Mouse (Mus musculus) MEL (cell line): Measurements from ENCODE around the gene Ints7. TPM values are rescaled to one million over a fixed set of nuclear protein-coding genes. Genes with fewer than 3 reads are reported as not detected.

ENCODE experiments used
- DNase-seq: peaks from one replicate; pipeline ENCODE4 v3.0.0; 2011; ENCODE audit warnings: low read depth, low spot score
- H3K27ac ChIP-seq: 2 replicates; pipeline ENCODE4 v1.5.1; 2012; ENCODE audit warnings: low read depth, mild to moderate bottlenecking, control low read depth, low read length, moderate library complexity; ENCODE audit not compliant: control insufficient read depth
- H3K27me3 ChIP-seq, 2 experiments: fragments of 150-350 bp in 1 of 2; sonication (generic) in 1 of 2; 2 replicates each; pipeline ENCODE4 v1.6.1; 2012; ENCODE audit warnings: low read length in 2 of 2, mild to moderate bottlenecking in 2 of 2, improper control_type of control experiment in 1 of 2, moderate library complexity in 1 of 2; ENCODE audit not compliant: insufficient read depth in 2 of 2, control insufficient read depth in 1 of 2
- H3K36me3 ChIP-seq, 2 experiments: 2 replicates each; pipeline ENCODE4 v1.6.1; 2012 to 2014; ENCODE audit warnings: low read length in 2 of 2, improper control_type of control experiment in 1 of 2, inconsistent platforms in 1 of 2, mild to moderate bottlenecking in 1 of 2; ENCODE audit not compliant: insufficient read depth in 2 of 2, control insufficient read depth in 1 of 2
- H3K4me1 ChIP-seq, 2 experiments: fragments of 150-350 bp in 1 of 2; sonication (generic) in 1 of 2; 2 replicates each; pipeline ENCODE4 v1.6.1; 2012; ENCODE audit warnings: low read length in 2 of 2, improper control_type of control experiment in 1 of 2, mild to moderate bottlenecking in 1 of 2; ENCODE audit not compliant: insufficient read depth in 2 of 2, control insufficient read depth in 1 of 2
- H3K4me3 ChIP-seq, 2 experiments: fragments of 150-350 bp in 1 of 2; sonication (generic) in 1 of 2; 2 replicates each; pipeline ENCODE4 v1.5.1; 2012; ENCODE audit warnings: low read depth in 2 of 2, low read length in 2 of 2, mild to moderate bottlenecking in 2 of 2, moderate library complexity in 2 of 2, control low read depth in 1 of 2, improper control_type of control experiment in 1 of 2; ENCODE audit not compliant: control insufficient read depth in 1 of 2, insufficient read depth in 1 of 2
- H3K79me2 ChIP-seq: 2 replicates; pipeline ENCODE4 v1.6.1; 2012; ENCODE audit warnings: mild to moderate bottlenecking, low read length, moderate library complexity; ENCODE audit not compliant: control insufficient read depth, poor library complexity, insufficient read depth
- H3K9ac ChIP-seq: 2 replicates; pipeline ENCODE4 v1.6.1; 2012; ENCODE audit warnings: low read depth, mild to moderate bottlenecking, control low read depth, low read length, moderate library complexity; ENCODE audit not compliant: control insufficient read depth, poor library complexity, severe bottlenecking
- H3K9me3 ChIP-seq: fragments of 150-350 bp; sonication (generic); replicated peaks from 2 replicates; pipeline ENCODE4 v1.6.1; 2012; ENCODE audit warnings: mild to moderate bottlenecking, low read length, improper control_type of control experiment, moderate library complexity; ENCODE audit not compliant: insufficient read depth
- BHLHE40 ChIP-seq: IDR thresholded peaks from 2 replicates; pipeline ENCODE4 v1.6.1; 2012; ENCODE audit warnings: low read depth, mild to moderate bottlenecking, inconsistent platforms, low read length, improper control_type of control experiment, borderline replicate concordance
- CHD1 ChIP-seq: IDR thresholded peaks from 2 replicates; pipeline ENCODE4 v1.6.1; 2012; ENCODE audit warnings: low read depth, mild to moderate bottlenecking, inconsistent platforms, low read length, improper control_type of control experiment
- CHD2 ChIP-seq: IDR thresholded peaks from 2 replicates; pipeline ENCODE4 v1.6.1; 2011; ENCODE audit warnings: low read length, improper control_type of control experiment
- EP300 ChIP-seq, 2 experiments: IDR thresholded peaks; 2 replicates each; pipeline ENCODE4 v1.6.1; 2011; ENCODE audit warnings: improper control_type of control experiment in 2 of 2, low read length in 2 of 2, low read depth in 1 of 2, mild to moderate bottlenecking in 1 of 2
- ETS1 ChIP-seq: IDR thresholded peaks from 2 replicates; pipeline ENCODE4 v1.6.1; 2012; ENCODE audit warnings: low read depth, mild to moderate bottlenecking, inconsistent platforms, low read length, improper control_type of control experiment, moderate library complexity
- GATA1 ChIP-seq: IDR thresholded peaks from 2 replicates; pipeline ENCODE4 v1.6.1; 2011; ENCODE audit warnings: low read depth, low read length, improper control_type of control experiment
- JUND ChIP-seq: IDR thresholded peaks from 2 replicates; pipeline ENCODE4 v1.6.1; 2011; ENCODE audit warnings: low read depth, mild to moderate bottlenecking, improper control_type of control experiment, low read length
- MAZ ChIP-seq: IDR thresholded peaks from 2 replicates; pipeline ENCODE4 v1.6.1; 2012; ENCODE audit warnings: low read depth, mild to moderate bottlenecking, inconsistent platforms, low read length, improper control_type of control experiment
- NRF1 ChIP-seq: IDR thresholded peaks from 2 replicates; pipeline ENCODE4 v1.6.1; 2014; ENCODE audit warnings: low read depth, mild to moderate bottlenecking, inconsistent platforms, low read length, improper control_type of control experiment, moderate library complexity; ENCODE audit not compliant: poor library complexity, insufficient read depth, severe bottlenecking
- POLR2AphosphoS2 ChIP-seq: IDR thresholded peaks from 2 replicates; pipeline ENCODE4 v1.6.1; 2011; ENCODE audit warnings: low read length, improper control_type of control experiment
- RCOR1 ChIP-seq: IDR thresholded peaks from 2 replicates; pipeline ENCODE4 v1.6.1; 2012; ENCODE audit warnings: low read depth, mild to moderate bottlenecking, inconsistent platforms, low read length, improper control_type of control experiment
- SIN3A ChIP-seq: IDR thresholded peaks from 2 replicates; pipeline ENCODE4 v1.6.1; 2012; ENCODE audit warnings: low read length, improper control_type of control experiment, inconsistent platforms
- TCF12 ChIP-seq: IDR thresholded peaks from 2 replicates; pipeline ENCODE4 v1.6.1; 2014; ENCODE audit warnings: low read depth, mild to moderate bottlenecking, inconsistent platforms, low read length, improper control_type of control experiment, moderate library complexity
- ZKSCAN1 ChIP-seq: IDR thresholded peaks from 2 replicates; pipeline ENCODE4 v1.6.1; 2012; ENCODE audit warnings: low read depth, mild to moderate bottlenecking, inconsistent platforms, low read length, improper control_type of control experiment, moderate library complexity
- polyA plus RNA-seq, 2 experiments: library from polyadenylated mRNA; stranded (reverse) in 1 of 2; unstranded in 1 of 2; fragments of >175 nt in 1 of 2; fragments of >200 nt in 1 of 2; gene quantifications; 2 replicates each; pipeline versions ENCODE4 v1.2.1 to v1.2.4; 2012; ENCODE audit warnings: low replicate concordance in 2 of 2, low read depth in 1 of 2; ENCODE audit not compliant: insufficient read length in 2 of 2, insufficient read depth in 1 of 2, missing spikeins in 1 of 2
- total RNA-seq: library from RNA; depleted of rRNA; stranded (reverse); fragments of 300-350 nt; gene quantifications from 2 replicates; pipeline ENCODE4 v1.2.3, GENCODE M21; 2012

The Ints7 gene
- total and polyA plus RNA-seq, 3 experiments = 44.2 to 84.5 (median 83.5) TPM

DNA sequence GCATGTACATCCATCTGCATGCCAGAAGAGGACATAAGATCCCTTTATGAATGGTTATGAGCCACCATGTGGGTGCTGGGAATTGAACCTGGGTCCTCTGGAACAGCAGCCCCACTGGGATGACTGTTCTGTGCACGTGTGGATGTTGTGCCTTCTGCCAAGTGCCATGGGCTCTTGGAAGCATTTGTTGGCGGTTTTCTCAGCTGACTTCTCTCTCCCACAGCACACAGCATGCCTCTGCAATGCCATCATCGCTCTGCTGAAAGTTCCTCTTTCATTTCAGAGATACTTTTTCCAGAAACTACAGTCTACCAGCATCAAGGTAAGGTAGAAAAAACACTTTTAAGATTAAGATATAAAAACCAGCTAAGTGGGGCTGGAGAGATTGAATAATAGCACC, 42.2 kb downstream of the Ints7 start:
- Histone ChIP-seq H3K27ac (peak overlapping the region; percentile 0; the same call in 1 of the 2 replicates), H3K27me3 (no peaks in the 10 kb centered on the region), H3K36me3 (peaks cover 18 to 37% of the 10 kb centered on the region in 2 experiments), H3K4me3 (no peak overlapping the region), H3K79me2 (no peaks in the 10 kb centered on the region), H3K9me3 (no peaks in the 10 kb centered on the region), H3K4me1 (peaks cover 3 to 11% of the 10 kb centered on the region in 2 experiments; a peak in 3 of 4 replicates), H3K9ac (no peak overlapping the region)
- DNase-seq = peak; percentile 57
- TF ChIP-seq BHLHE40 (peak; percentile 50; the same call in 1 of the 2 replicates), ETS1 (peak; percentile 90), SIN3A (0 out of 2 replicates have a peak, but pooled peaks have one; percentile 36), ZKSCAN1 (no peak)

DNA sequence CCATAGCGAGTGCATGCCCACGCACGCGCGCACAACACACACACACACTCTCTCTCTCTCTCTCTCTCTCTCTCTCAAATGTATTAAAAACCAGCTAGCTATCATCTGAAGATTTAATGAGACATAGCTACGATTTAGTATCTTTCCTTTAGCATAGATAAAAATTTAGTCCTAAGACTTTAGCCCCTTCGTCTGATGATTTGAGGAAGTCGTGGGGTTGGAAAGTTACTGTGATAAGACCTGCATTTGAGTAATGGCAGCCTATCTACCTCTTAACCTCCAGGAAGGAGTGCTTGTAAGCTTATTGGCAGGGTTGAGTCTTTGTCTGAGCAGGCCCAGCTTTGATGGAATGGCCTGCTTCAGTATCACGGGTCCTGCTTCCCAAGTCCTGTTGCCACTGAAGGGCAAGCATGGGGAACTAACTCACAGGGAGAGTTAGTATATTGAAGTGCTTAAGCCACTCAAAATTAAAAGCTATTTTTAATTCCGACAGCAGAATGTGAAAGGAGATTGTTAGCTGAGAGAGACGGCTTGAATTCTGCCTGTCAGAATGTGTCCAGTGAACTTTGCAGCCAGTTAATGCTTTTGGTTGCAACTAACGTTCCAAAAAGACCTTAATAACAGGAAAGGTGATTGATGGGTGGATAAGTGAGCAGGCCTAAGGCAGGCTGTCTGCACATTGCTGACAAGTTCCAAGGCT, 42.8 kb downstream of the Ints7 start:
- H3K9me3 ChIP-seq = no peaks in the 10 kb centered on the region
- H3K9ac ChIP-seq = no peak overlapping the region
- H3K36me3 ChIP-seq = peaks cover 18 to 34% of the 10 kb centered on the region in 2 experiments
- no peak for TF ChIP-seq CHD2
- 0 out of 2 replicates have a peak, but pooled peaks have one; percentile 18 for TF ChIP-seq TCF12
- TF ChIP-seq EP300 (IDR thresholded peaks at IDR 0.05; ENCODE audit: low read depth in 1 of 2, low read length in 2 of 2) = peak in 1 of 2 experiments; percentile 43; a peak in 1 of 4 replicates
- peak; percentile 60; the same call in 1 of the 2 replicates for TF ChIP-seq GATA1
- no peak for TF ChIP-seq MAZ
- no peak for TF ChIP-seq JUND
- no peak for TF ChIP-seq ZKSCAN1
- no peak for TF ChIP-seq CHD1
- no peak for TF ChIP-seq ETS1
- TF ChIP-seq POLR2AphosphoS2 = no peak
- peak; percentile 59; the same call in 1 of the 2 replicates for TF ChIP-seq RCOR1
- no peak for TF ChIP-seq NRF1
- H3K27me3 ChIP-seq = no peaks in the 10 kb centered on the region
- no peaks in the 10 kb centered on the region for H3K79me2 ChIP-seq
- H3K27ac ChIP-seq = no peak overlapping the region
- H3K4me3 ChIP-seq = no peak overlapping the region
- DNase-seq = peak; percentile 59
- H3K4me1 ChIP-seq = peaks cover 3 to 11% of the 10 kb centered on the region in 2 experiments; a peak in 3 of 4 replicates
